Mouse (Mus musculus) thymus, postnatal 0 days (tissue): ENCODE measurements around the gene Nxph1. TPM values are rescaled to one million over a fixed set of nuclear protein-coding genes. Genes with fewer than 3 reads are reported as not detected.

Experiments
- DNase-seq: peaks from one replicate; pipeline ENCODE4 v3.0.0-alpha.2; 2015; ENCODE audit warnings: low spot score
- polyA plus RNA-seq: library from polyadenylated mRNA; unstranded; fragments of >200 nt; fragmentation: Nextera tagmentation; extraction: Ambion mirVana; gene quantifications from 2 replicates; pipeline ENCODE4 v1.2.1, GENCODE M21; 2015

Nxph1 gene
- polyA plus RNA-seq, 1 experiment from 2014 or later = 0.25 TPM

DNA sequence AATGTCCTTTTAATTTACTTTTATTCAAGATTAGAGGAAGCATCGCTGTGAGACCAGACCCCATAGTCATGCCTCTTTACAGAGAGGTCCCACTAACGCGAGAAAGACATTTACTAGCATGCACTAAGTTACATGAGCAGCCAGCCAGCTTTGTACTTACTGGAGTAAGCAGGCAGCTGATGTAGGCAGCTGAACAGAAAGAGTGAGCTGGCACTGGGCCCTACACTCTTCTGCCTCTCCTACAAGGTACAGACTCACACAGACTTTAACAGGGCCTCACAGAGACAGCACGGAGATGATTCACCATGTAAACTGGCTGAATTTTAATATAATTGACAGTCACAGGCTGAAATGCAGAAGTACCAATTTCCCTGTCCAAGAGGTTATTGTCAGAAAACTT, 11.6 kb downstream of the Nxph1 start:
- no peak for DNase-seq

DNA sequence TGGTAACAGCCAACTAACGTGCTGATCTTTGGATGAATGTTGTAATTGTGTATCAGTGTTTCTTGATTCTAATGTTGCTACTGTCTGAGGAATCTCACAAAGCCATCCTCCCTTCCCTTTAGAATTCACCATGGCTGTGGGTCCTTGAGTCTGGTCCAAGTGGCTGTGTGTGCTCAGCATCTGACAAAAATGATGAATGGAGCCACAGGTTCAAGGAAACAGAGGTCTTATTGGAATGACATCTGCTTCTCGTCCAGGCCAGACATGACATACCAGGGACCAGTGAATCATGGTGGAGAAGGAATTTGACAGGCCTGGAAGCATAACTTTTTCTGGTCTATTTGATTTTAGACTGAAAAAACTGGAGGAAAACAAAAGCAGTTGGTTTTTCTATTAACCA, 22.3 kb downstream of the Nxph1 start:
- DNase-seq = no peak

- DNase-seq = no peak
Observed at GRCm38 (mm10) chr6:8979237-8979871, 31.1 kb downstream of the Nxph1 start.

GRCm38 (mm10) chr6:8996301-8996943, 48.2 kb downstream of the Nxph1 start:
- DNase-seq = no peak

GRCm38 (mm10) chr6:8997326-8997725, 49.1 kb downstream of the Nxph1 start:
- no peak for DNase-seq

DNA sequence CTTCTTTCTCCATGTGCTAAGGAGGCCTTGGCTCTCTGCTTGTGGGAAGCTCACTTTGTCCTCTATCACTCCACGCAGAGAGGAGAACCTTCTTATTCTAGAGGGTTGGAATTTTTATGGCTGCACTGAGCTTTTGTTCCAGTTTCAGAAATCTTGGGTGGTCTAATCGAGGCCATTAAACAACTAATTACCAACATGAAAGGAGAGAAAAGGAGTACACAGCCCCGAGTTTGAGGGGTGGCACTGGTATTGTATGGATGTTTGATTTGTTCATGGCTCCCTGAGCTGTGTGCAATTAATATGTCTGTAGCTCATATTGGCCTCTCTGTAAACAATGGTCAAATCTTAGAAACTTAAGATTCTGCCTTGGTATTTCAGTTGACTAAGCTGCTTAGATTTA, 54.5 kb downstream of the Nxph1 start:
- DNase-seq = no peak

DNA sequence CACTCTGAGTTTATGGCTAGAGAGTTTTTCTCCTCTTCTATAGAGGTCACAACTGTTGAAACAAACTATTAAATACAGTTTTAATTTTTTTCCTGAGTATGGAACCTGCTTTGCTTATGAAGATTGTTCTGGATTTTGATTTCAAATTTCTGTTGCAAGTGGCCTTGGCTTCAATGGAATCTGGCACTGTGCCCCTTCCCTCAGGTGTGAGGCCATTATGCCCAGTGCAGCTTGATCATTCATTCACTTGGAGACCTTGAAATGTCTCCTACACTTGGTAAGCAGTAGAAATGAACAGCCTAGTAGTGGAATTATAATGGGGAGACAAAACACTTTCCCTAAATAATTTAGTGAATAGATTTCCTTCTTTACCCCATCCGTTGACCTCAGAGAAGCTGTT, 78.4 kb downstream of the Nxph1 start:
- no peak for DNase-seq

DNA sequence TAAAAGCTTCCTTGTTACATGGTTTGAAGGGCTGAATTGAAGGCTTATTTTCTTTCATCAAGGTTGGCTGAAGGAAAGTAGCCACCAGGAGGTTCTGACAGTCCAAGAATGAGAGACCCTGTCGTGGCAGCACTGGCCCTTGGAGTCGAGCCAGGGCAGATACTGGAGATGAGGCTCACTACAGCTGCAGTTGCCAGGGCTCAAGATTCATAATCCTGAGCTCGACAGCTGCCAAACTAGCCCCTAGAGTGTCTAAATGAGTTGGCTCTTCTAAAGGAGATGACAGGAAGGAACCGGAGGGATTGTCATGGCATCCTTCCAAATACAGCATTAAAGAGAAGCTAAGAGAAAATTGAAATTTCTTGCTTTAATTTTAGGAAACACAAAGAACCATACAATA, 78.9 kb downstream of the Nxph1 start:
- DNase-seq = no peak

- no peak for DNase-seq
Observed at GRCm38 (mm10) chr6:9028501-9028900, 80.3 kb downstream of the Nxph1 start.

GRCm38 (mm10) chr6:9039286-9039685, 91.1 kb downstream of the Nxph1 start:
- no peak for DNase-seq

- DNase-seq = no peak
Observed at GRCm38 (mm10) chr6:9040991-9041390, 92.8 kb downstream of the Nxph1 start.

DNA sequence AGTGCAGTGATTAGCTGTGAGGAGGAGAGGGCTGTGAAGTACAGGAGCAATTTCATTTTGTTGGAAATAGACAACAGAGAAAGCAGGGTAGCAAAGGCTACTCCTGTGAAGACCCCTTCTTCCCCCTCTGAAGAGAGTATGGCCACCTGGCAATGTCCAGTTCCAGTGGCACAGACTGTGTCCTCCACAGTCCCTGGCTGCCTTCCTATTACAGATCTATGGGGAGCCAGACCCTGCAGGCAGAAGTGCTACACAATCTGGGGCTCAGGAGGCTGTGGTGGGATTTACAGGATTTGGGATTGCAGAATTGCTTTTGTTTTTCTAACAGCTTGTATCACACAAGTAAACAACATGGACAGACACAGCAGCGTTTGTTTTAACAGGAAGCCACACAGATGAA, 94.2 kb downstream of the Nxph1 start:
- no peak for DNase-seq

DNA sequence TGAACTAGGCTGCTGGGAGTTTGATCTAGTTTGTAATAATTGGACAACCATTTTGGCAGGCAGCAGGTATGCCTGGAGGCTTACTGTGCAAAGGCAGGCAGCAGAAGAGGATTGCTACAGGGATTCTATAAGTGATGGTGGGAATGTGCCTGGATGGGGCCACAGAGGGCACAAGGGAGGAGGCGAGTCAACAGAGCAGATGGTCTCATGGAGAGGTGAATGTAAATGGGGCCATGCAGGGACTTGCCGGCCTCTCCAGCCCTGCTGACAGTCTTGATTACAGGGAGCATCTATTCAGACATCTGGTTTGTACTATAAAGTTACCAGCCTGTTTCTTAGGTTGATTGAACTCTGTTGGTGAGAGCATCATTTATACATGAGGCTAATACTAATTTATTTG, 98.6 kb downstream of the Nxph1 start:
- DNase-seq = no peak

DNA sequence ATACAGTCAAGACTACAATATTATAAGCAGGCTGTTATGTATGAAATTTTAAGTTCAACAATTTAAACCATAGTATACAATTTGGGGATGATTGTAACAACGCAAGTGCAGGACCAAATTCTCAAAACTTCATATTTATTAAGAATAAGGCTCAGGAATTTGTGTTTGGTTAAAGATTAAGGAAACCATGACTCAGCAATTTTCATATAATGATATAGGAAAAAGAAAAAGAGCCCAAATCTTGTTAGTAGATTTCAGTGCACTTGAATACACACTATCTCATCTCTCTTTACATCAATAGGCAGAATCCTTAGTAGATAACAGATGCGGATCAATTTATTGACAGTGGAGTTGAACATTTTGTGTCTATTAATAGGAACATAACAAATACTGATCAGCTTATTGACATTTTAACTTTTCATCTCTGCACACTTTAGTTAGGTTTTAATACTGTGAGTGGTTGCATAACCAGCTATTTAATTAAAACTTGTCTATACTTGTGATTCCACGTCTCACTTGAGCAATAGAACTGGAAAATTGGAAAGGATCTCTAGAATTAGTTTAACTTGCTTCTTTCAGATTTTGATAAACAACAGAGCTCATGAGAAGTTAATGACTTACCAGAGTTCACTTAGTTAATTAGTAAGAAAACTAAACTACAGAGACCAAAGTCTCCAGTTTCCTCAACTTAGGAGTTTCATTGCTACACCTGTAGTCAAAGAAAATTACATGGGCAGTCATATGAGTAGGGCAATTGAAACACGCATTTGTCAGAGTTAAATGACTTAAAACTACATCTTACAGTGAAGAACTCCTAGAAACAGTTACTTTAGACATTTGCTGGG, 113.3 kb downstream of the Nxph1 start:
- DNase-seq = no peak

DNA sequence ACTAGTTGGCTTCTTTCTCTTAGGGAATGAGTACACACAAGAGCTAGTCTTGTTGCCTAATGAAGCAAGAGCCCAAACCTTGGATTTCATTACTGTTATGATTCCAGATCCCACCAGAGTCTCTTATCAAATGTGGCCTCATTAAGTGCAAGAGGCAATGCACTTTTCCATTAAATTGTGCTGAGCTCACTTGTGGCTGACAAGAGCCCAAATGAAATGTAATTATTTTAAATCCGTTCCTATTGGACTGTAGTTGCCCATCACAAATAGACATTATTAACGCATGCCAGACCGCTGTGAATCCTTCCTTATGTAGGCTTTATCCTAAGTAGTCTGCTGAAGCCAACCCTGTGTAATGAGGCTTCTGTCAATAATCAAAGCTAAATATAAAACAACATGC, 118.2 kb downstream of the Nxph1 start:
- DNase-seq = no peak

DNA sequence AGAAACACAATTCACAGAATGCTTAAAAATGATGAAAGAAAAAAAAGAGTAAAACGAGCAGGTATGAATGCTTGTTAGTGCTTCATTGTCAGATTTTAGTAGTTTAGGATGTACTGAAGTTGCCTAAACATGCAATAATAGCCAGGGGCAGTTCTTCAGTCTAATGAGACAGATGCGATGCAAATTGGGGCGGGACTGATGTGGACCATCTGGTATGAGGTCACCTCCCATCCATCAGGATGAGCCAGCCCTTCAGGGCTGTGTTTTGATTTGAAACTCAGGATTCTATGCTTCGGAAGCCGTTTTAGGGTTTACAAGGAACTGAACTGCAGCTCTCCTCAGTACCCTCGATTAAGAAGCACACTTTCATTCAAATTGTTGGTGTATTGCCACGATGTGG, 121.7 kb downstream of the Nxph1 start:
- DNase-seq = no peak

DNA sequence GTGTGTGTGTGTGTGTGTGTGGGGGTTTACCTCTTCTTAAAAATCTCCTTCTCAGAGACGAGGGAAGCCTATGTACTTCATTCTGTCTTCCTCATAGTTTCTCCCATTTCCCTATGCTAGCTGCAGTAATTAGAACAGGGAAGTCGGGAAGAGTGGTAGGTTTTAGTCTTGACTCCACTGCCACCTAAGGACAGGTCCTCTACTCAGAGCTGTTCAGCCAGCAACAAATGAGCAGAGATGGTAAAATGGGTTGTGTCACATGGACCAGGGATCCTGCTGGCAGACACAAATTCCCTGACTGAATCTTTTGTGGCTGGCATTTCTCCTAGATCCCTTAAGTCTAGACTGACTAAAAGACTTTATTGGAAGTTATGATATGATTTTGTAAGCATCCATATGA, 128.2 kb downstream of the Nxph1 start:
- no peak for DNase-seq

DNA sequence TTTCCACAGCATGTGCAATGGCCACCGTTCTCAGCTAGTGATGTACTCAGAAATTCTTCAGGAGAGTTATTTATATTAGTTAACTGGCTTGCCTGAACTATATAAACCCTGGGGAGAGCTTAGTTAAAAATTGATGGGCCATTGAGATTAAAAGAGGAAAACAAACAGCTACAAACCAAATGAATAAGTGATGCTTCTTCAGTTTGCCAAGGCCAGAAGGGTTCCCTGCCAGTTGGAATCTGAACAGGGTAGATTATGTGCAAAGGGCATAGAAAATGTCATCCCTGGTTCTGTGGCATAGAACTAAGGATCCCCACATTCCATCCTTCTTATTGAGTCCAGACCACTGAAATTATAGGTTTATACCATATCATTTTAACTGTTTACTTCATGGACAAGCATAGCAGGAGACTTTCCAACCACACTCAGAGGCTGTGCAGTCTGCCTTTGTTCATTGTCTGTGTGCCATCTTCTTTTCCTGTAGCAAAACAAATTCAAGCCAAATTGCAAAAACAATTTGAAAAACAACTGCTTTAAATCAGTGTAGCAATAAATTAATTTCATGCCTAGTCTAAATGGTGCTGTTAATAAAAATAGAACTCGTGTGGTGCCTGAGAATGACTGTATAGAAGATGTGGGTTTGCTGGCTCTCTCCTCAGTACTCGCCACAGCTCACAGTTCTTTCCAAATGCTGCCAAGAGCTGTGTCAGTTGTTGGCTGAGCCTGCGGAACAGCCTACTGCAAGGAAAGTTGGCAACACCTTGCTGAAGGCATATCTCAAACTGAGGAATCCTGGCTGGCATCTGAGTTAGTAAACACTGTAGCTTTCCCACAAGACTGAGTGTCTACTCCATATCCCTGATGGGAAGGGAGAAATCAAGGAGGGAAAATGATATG, 129.8 kb downstream of the Nxph1 start:
- no peak for DNase-seq

DNA sequence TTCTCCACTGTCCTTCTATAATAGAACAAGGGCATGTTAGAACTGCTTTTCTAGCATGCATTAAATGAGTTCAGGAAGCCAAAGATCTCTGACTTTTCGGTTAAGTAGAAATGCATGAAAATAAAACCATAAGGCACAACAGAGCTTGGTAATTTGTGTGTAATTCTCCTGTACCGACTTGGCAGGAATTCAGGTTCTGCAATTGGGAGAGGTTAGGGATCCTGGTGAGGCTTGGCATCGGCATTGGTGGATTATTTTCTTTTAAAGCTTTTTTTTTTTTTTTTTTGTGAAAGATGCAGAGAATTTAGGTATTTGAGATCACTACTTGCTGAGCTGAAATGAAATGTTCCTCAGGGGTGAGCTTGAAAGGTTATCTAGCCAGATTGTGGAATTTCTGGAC, 135.6 kb downstream of the Nxph1 start:
- DNase-seq = no peak

DNA sequence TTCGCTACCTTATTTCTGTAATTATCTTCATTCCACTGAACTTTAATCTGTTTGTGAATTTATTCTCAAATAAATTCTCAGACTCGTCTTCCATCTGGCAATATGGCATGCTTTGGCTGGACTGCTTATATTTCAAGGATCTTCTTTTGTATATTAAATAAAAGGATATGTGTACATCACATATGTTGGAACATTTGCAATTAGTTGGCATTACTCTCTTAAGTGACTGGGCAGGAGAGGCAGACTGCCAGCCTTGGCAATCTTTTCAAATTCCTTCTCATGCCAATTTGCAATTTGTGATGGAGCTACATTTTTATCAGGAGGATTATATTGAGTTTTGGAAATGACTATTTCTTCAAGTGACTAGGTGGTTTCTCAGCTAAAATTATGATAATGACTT, 149.1 kb downstream of the Nxph1 start:
- no peak for DNase-seq

- DNase-seq = no peak
Observed at GRCm38 (mm10) chr6:9107366-9107765, 159.1 kb downstream of the Nxph1 start.

DNA sequence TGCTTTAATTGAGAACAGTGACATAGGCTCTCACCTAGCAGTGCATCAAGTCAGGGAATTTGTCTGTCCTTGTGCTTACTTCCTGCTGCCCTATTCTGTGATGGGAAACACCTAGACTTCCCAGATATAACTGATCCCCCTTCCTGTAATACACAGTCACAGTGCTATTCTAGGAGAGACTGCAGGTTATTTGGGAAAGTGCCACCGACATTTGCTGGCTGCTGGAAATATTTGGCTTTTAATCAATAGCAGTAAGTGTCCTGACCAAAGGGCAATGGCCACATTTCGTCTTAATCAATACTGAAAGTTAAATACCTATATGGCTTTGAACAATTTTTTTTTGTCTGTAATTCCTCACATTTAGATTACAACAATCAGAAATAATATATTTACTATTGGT, 170.9 kb downstream of the Nxph1 start:
- DNase-seq = no peak
